Mouse (Mus musculus) ES-Bruce4 (cell line): ENCODE data around the gene Nceh1. TPM values are rescaled to one million over a fixed set of nuclear protein-coding genes. Genes with fewer than 3 reads are reported as not detected.

Experiments
- H3K27ac ChIP-seq: 2 replicates; pipeline ENCODE4 v1.5.1; 2012; ENCODE audit warnings: low read length, inconsistent platforms; ENCODE audit not compliant: insufficient read depth
- H3K27me3 ChIP-seq: 2 replicates; pipeline ENCODE4 v1.6.1; 2012; ENCODE audit warnings: mild to moderate bottlenecking, low read length, inconsistent platforms; ENCODE audit not compliant: control insufficient read depth, poor library complexity, insufficient read depth, severe bottlenecking
- H3K36me3 ChIP-seq: 2 replicates; pipeline ENCODE4 v1.6.1; 2012; ENCODE audit warnings: inconsistent platforms, mild to moderate bottlenecking, low read length, moderate library complexity; ENCODE audit not compliant: control insufficient read depth, poor library complexity, insufficient read depth, severe bottlenecking
- H3K4me1 ChIP-seq: one replicate; pipeline ENCODE4 v1.8.1; 2011; ENCODE audit warnings: low read length; ENCODE audit not compliant: control insufficient read depth, insufficient read depth
- H3K4me3 ChIP-seq: 2 replicates; pipeline ENCODE4 v1.5.1; 2011; ENCODE audit warnings: low read depth, mild to moderate bottlenecking, low read length
- H3K9ac ChIP-seq: 2 replicates; pipeline ENCODE4 v1.6.1; 2012; ENCODE audit warnings: low read depth, mild to moderate bottlenecking, inconsistent platforms; ENCODE audit not compliant: poor library complexity, severe bottlenecking
- H3K9me3 ChIP-seq: replicated peaks from 2 replicates; pipeline ENCODE4 v1.6.1; 2012; ENCODE audit warnings: mild to moderate bottlenecking, low read length, inconsistent platforms; ENCODE audit not compliant: control insufficient read depth, poor library complexity, insufficient read depth, severe bottlenecking
- CTCF ChIP-seq: IDR thresholded peaks from one replicate; pipeline ENCODE4 v1.8.1; 2011; ENCODE audit warnings: low read depth, low read length
- EP300 ChIP-seq: IDR thresholded peaks from 2 replicates; pipeline ENCODE4 v1.6.1; 2011; ENCODE audit warnings: low read depth, low read length; ENCODE audit not compliant: insufficient read depth
- POLR2A ChIP-seq: IDR thresholded peaks from one replicate; pipeline ENCODE4 v1.8.1; 2011; ENCODE audit warnings: low read length; ENCODE audit not compliant: insufficient read depth
- polyA plus RNA-seq: library from polyadenylated mRNA; stranded (reverse); fragments of >200 nt; gene quantifications from 2 replicates; pipeline ENCODE4 v1.2.4, GENCODE M21; 2011; ENCODE audit warnings: low read depth; ENCODE audit not compliant: missing spikeins, insufficient read depth, insufficient read length

Gene Nceh1
- polyA plus RNA-seq, 1 experiment: 12.9 TPM

DNA sequence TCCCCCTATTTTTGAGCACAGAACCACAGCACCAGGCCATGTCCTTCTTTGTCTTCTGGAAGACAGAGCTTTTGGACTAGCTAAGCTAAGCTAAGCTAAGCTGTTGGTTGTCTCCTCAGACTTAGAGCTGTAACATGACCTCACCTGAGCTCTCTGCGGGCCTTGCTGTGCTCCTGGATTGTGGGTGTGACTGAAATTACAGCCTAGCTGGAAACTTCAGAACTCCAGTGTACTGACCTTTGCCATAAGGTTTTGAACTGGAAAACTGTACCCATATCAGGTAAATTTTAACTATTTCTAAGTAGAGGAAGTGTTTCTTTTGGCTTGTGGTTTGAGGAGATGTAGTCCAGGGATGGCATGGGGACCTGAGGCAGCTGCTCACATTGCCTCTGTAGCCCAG is 5.6 kb downstream of the Nceh1 start:
- no peaks in the 10 kb centered on the region for H3K27me3 ChIP-seq
- H3K9me3 ChIP-seq: no peaks in the 10 kb centered on the region
- H3K4me3 ChIP-seq: no peak overlapping the region
- no peak overlapping the region for H3K9ac ChIP-seq
- H3K4me1 ChIP-seq: no peaks in the 10 kb centered on the region
- no peaks in the 10 kb centered on the region for H3K36me3 ChIP-seq
- H3K27ac ChIP-seq: no peak overlapping the region
- TF ChIP-seq EP300 (no peak), CTCF (no peak), POLR2A (no peak)

DNA sequence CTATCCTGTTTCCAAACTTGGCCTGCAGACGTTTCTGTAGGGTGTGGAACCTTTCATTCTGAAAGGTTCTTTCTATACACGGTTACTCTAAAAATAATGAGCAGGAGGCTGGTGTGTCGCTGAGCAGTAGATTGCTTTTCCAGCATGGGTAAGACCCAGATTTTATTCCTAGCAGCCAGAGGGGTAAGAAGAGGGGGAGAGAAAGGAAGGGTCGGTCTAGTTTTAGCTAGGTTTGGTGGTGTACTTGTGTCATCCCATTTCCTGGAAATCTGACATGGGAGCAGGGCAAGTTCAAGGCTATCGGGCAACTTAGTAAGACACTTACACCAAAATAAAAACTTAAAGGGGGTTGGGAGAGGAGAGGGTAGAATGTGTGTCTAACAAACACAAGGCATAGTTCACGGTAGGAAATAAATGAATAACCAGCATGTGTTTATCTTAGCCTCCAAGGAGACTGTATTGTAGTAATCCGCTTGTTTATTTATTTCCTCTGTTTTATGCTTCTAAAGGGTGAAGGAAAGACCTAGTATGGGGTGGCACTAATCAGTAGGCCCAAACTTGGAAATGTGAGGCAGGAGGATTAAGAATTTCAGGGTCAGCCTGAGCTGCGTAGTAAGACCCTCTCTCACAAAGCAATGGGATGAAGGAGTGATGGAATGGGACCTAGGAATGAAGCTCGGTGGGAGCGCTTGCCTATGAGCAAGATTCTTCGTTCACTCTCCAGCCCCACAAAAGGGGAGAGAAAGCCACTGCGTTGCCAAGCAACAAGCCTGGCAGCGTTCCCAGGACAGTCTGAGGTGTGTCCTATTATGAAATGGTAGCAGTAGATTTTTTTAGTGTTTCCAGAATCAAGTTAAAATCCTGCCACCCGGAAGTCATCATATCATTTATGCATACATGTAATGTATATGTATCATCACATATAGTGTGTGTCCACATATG is 6.8 kb downstream of the Nceh1 start:
- Histone ChIP-seq H3K4me3 (no peak overlapping the region), H3K36me3 (no peaks in the 10 kb centered on the region), H3K27me3 (no peaks in the 10 kb centered on the region), H3K9me3 (no peaks in the 10 kb centered on the region), H3K27ac (no peak overlapping the region), H3K9ac (no peak overlapping the region), H3K4me1 (no peaks in the 10 kb centered on the region)
- no peak for TF ChIP-seq CTCF

DNA sequence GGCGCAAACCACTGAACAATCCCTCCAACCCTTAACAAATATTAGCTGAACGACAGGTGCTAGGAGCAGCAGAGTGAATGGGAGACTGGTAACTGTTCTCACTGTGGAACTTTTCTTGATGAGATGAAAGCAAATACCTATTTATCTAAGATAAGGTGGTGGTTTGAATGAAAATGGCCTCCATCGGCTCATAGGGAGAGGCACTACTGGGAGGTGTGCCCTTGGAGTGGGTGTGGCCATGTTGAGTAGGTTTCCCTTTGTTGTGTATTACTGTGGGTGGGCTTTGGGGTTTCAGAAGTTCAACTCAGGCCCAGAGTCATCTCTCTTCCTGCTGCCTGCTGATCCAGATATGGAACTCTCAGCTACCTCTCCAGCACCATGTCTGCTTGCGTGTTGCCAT is 8.1 kb downstream of the Nceh1 start:
- Histone ChIP-seq H3K36me3 (no peaks in the 10 kb centered on the region), H3K27me3 (no peaks in the 10 kb centered on the region), H3K4me3 (no peak overlapping the region), H3K27ac (peak overlapping the region; percentile 37; the same call in 1 of the 2 replicates), H3K9me3 (no peaks in the 10 kb centered on the region), H3K9ac (no peak overlapping the region), H3K4me1 (no peaks in the 10 kb centered on the region)
- TF ChIP-seq EP300 (0 out of 2 replicates have a peak, but pooled peaks have one; percentile 23), POLR2A (no peak)

DNA sequence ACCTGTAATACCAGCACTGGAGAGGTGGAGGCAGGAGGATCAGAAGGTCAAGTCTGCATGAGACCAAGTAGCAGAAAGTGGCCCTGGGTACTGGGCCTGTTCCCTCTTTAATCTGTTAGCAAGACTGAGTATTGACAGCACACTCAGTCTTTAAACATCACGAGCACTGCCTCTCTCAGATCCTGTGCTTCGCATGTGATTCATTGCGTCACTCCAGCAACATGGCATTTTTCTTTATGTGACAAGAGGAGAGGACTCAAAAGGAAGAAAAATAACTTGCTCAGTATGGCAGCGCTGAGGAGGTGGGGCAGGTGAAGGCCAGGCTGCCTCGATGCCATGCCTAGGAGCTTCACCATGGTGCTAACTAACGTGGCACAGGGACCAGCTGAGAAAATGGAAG is 9.1 kb downstream of the Nceh1 start:
- TF ChIP-seq POLR2A (no peak), CTCF (no peak), EP300 (no peak)
- Histone ChIP-seq H3K4me1 (no peaks in the 10 kb centered on the region), H3K27me3 (no peaks in the 10 kb centered on the region), H3K9ac (no peak overlapping the region), H3K9me3 (no peaks in the 10 kb centered on the region), H3K36me3 (no peaks in the 10 kb centered on the region), H3K4me3 (no peak overlapping the region), H3K27ac (no peak overlapping the region)

DNA sequence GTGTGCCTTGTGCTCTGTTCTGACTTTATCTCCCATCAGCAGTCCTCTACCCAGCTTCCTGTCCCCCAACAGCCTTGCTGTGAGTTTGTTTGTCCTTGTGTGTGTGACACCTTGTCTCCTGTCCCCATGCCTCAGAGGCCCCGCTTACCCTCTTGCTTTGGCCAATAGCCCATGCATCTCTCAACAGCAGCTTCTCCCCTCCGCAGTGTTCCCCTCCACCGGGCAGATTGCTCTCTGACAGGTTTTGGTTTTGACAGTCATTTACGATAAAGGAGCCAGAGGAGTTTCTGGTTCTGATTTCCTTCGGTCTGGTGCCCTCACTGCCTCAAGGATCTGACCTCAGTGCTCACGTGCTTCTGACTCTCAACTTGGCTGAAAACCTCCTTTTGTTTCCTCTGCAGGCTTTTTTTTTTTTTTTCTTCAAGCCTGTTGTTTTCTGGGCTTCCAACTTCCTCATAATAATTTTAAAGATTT is 11.1 kb downstream of the Nceh1 start:
- H3K9me3 ChIP-seq: no peaks in the 10 kb centered on the region
- H3K36me3 ChIP-seq: no peaks in the 10 kb centered on the region
- no peak for TF ChIP-seq CTCF
- TF ChIP-seq POLR2A: no peak
- no peak for TF ChIP-seq EP300
- no peak overlapping the region for H3K9ac ChIP-seq
- no peaks in the 10 kb centered on the region for H3K4me1 ChIP-seq
- no peaks in the 10 kb centered on the region for H3K27me3 ChIP-seq
- H3K4me3 ChIP-seq: no peak overlapping the region
- H3K27ac ChIP-seq: no peak overlapping the region

DNA sequence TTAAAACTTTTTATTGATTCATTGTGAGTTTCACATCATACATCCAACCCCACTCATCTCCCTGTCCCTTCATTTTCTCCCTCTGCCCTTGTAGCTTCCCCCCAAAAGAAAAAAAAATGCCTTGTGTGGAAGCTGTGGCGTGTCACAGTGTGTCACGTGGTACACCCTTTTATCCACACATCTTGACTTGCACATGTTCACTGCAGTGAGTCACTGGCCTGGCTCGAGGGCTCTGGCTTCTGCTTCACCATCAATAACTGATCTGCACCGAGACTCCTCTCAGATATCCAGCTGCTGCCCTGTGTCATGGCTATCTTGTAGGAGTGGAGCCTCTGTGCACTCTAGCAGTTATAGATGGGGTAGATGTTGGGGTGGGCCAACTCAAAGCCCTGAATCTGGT is 12.4 kb downstream of the Nceh1 start:
- Histone ChIP-seq H3K9ac (no peak overlapping the region), H3K36me3 (no peaks in the 10 kb centered on the region), H3K9me3 (no peaks in the 10 kb centered on the region), H3K4me3 (no peak overlapping the region), H3K27me3 (no peaks in the 10 kb centered on the region), H3K27ac (no peak overlapping the region), H3K4me1 (no peaks in the 10 kb centered on the region)
- TF ChIP-seq EP300: no peak
- TF ChIP-seq CTCF: no peak
- no peak for TF ChIP-seq POLR2A
